Mouse (Mus musculus) spleen, postnatal 14 days (tissue): ENCODE results near the gene Pdzd7.

Experiments
- DNase-seq, 2 experiments: peaks; one replicate each; pipeline ENCODE4 v3.0.0; 2021 to 2022; ENCODE audit warnings: low spot score in 2 of 2

Gene Pdzd7

DNA sequence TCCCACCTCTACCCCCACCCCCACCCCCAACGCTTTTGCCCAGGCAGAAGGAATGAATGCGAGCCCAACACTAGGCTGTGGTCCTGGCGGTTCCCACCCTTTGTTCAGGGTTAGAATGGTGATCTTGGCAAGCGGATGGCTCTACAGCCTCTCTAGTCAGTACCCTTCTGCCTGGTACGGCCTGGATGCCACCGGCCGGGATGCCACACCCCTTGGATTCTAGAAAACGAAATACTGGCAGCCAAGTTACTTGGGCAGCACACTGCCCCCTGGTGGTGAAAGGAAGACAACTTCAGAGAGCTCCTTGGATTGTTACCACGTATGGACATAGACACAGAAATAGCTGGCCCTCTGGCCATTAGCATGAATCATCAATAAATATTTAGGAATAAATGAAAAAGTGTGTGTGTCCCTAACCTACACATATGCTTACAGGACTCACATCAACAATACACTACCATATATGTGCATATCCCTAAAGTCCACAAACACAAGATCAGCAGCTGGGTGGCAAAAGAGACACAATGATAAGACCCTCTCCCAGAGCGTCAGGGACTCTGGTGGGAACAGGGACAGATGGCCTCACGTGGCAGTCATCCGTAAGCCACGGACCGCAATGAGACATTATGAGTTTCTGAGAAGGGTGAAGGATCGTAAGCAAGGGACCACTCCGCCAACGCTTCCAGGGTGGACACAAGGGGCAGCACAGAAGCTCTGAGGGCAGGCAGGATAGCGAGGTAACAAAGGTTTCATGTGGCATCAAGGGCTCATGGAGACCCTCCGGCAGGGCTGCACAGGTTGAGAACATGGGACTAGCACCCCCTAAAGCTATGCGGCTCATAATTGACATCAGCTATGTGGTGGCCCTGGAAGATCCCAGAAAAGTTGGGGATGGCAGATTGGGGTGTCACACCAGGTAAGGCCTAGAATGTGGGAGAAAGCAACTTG is 14.5 kb downstream of the Pdzd7 start:
- DNase-seq: peak in 1 of 2 experiments; percentile 61

DNA sequence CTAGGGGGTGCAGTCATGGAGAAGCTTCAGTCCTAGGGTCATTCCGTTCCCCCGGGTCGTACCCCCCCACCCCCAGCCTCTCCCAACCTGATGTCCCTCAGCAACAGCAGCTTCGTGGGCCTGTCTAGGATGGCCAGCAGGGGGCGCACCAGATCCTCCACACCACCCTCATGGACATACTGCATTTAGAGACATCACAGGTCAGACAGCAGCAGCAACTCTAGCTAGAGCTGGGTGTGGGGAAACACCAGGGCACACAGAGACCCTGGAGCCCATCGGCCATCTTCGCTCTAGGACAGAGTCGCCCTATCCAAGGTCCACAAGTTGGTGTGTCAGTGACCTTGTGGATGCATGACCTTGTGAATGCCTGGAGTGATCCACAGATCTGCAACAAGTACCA is 15.4 kb downstream of the Pdzd7 start:
- peak in 1 of 2 experiments; percentile 59 for DNase-seq

DNA sequence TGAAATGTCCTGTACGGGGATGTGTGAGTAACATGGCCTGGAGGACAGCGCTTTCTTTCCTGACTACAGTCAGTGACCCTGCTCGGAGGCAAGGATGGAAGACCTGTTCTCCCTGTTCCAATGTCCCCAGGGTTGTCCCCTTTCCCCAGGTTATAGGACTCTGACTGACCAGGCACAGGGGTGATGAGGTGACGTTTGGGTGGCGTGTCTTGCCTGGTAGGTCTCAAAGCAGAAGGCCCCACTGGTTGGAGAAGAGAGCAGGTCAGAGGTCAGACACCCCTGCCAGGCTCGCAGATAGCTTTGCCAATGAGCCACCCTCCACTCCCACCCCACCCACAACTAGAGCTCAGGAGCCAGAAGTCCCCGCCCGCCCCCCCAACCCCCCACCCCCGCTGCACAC is 15.9 kb downstream of the Pdzd7 start:
- DNase-seq: no peak

DNA sequence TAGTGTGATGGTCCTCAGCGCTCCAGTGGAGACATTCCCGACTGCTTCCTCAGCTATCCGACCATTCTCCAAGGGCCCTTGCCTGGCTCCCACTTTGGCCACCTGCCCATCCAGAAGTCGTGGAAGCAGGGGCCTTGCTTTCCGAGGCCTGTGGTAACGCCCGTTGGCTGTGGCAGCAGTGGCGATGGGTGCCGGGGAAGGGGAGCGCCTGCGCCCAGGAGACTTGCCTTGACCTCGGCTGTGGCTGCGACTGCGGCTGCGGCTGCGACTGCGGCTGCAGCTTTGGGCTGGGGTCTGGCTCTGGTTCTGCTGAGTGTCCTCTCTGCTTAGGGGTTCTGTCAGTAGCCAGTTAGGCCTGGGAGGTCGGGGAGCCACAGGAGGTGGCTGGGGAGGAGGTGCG is 16.8 kb downstream of the Pdzd7 start:
- DNase-seq: no peak

DNA sequence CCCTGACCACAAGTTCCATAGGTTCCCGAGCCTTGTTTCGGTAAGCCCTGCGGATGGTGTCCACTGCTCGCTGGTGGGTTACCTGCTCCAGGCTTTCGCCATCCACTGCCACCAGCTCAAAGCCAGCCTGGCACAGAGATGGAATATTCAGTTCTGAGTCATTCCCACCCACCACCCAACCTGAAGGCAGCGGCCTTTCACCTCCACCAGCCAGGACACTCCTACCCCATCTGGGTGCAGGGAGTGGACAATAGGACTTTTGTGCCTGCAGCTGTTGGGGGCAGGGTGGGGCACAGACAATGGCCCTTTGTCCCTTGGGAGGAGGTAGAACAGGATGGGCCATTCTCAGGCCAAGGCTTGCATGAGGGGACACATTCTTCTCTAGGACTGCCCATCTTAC is 17.7 kb downstream of the Pdzd7 start:
- DNase-seq: no peak

DNA sequence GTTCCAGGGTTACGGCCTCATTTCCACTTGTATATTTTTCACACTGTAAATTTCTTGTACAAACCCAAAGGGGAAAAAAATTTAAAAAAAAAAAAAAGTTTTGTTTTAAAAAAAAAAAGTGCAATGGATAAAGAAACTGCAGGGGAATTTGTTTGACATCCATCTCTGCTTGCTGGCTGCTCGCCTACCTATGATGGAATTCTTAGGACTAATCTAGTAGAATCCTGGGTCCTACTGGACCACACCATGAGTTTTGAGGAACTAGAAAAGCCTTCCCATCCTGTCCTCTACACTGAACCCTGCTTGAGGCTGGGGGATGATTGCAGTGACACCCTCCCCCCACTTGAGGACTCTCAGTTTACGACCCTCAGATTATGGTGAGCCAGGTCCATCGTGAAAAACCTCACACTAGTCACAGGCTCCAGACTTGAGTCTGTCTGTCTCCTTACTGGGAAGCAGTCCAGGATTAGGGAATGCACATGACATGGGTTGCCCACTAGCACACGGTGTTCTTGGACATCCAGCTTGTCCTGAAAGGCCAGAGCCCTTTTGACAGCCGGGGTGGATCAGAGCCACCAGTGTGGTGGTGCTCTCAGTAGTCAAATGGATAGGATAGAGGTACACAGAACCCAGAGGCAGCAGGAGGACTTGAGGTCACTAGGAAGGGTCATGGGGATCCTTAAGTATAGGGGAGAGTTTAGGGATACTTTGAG is 18.4 kb downstream of the Pdzd7 start:
- no peak for DNase-seq

DNA sequence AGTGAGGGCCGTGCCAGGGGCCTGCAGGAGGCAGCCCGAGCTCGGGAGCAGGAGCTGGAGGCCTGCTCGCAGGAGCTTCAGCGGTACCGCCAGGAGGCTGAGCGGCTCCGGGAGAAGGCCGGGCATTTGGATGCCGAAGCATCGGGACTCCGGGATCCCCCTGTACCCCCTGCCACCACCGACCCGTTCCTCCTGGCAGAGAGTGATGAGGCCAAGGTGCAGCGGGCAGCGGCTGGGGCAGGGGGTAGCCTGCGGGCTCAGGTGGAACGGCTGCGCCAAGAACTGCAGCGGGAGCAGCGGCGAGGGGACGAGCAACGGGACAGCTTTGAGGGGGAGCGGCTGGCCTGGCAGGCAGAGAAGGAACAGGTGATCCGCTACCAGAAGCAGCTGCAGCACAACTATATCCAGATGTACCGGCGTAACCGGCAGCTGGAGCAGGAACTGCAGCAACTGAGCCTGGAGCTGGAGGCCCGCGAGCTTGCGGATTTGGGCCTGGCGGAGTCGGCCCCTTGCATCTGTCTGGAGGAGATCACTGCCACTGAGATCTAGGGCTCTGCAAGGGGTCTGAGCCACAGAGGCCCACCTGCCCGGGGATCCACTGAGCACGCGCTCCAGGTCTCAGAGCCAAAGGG is 19.5 kb downstream of the Pdzd7 start:
- DNase-seq: no peak

DNA sequence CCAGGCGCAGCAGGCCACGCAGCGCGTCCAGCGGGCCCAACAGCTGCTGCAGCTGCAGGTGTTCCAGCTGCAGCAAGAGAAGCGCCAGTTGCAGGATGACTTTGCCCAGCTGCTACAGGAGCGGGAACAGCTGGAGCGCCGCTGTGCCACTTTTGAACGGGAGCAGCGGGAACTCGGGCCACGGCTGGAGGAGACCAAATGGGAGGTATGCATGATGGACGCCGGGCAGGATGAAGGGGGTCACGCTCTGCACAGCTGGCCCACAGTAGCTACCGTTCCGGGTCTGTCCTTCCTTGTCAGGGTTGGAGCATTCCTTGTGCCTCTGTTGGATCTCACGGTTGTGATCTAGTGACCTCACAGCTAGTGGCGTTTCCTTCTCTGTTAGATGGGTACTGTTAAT is 20.7 kb downstream of the Pdzd7 start:
- no peak for DNase-seq

DNA sequence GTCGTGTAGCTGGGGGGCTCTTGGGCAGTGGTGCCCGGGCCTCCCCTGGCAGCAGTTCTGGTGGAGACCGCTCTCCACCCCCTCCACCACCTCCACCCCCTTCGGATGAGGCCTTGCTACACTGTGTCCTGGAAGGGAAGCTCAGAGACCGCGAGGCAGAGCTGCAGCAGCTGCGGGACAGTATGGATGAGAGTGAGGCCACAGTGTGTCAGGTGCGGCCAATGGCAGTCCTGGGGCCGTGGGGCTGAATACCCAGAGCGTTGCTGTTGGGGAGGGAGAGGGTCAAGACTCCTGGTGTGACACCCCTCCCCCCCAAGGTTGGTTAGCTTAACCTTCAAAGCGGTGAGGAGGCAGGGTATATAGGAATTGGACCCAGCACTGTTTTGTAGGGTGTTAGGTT is 21.5 kb downstream of the Pdzd7 start:
- DNase-seq: no peak

DNA sequence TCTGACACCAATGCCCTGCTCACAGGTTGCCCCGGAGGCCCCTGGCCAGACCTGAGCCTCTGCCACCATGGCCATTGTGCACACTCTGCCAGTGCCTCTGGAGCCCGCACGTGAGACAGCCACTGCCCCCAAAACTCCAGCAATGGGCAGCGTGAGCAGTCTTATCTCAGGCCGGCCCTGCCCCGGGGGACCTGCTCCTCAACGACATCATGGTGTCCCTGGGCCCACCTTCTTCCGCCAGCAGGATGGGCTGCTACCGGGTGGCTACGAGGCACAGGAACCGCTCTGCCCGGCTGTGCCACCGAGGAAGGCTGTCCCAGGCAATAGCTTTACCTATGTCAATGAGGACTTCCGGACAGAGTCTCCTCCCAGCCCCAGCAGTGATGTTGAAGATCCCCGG is 24.2 kb downstream of the Pdzd7 start:
- DNase-seq: no peak

DNA sequence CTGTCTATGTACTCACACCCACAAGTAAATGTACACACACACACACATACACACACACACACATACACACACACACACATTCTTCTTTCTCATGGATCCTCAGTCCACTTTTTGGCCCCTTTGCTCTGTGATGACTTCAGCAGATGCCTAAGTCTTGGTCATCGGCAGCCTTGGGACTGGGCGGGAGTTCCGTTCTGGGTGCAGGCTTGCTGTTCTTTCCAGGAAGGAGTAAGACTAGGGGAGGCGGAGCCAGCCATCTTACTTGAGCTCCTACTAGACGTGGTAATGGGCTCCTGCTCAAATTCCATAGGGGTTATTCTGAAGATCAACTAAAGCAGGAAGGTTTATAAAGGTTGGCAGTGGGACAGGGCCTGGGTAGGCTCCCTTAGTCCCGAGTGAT is 25.2 kb downstream of the Pdzd7 start:
- no peak for DNase-seq

DNA sequence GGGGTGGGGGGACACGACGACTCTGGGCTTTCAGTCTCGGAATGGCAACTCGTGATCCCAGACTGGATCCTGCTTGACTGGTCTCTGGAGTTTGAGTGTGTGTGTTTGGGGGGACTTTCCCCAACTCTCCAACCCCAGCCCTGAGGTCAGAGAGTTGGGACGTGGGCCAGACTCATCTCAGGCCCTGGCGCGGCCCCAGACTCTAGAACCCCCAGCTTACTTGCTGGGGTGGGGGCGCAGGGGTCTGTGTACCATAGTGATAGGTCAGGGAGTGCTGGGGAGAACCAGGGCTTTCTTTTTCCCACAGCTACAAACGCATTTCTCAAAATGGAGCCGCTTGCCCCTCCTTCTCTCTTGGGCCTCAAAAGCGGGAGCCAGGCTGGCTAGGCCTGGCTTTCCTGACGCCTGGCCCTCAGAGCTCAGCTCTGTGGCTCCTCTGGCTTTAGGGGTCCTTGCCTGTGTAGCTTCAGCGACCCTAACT is 27.1 kb downstream of the Pdzd7 start:
- DNase-seq: no peak

DNA sequence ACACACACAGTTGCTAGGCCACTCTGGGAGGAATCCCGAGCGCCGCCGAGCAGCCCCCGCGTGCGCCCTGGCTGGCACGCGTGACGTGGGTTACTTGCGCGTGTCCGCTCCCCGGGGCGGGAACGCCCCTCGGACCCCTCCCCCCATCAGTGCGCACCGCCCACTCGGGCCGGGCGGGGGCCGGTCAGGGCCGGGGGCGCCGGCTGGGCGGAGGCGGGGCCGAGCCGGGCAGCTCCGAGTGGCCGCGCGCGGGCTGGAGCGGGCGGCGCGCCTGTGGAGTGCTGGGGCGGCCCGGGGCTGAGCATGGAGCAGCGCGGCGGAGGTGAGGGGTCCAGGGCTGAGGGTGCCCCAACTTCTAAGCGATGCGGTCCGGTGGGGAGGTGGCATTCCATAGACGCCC is 27.6 kb downstream of the Pdzd7 start:
- peak in 1 of 2 experiments; percentile 25 for DNase-seq

DNA sequence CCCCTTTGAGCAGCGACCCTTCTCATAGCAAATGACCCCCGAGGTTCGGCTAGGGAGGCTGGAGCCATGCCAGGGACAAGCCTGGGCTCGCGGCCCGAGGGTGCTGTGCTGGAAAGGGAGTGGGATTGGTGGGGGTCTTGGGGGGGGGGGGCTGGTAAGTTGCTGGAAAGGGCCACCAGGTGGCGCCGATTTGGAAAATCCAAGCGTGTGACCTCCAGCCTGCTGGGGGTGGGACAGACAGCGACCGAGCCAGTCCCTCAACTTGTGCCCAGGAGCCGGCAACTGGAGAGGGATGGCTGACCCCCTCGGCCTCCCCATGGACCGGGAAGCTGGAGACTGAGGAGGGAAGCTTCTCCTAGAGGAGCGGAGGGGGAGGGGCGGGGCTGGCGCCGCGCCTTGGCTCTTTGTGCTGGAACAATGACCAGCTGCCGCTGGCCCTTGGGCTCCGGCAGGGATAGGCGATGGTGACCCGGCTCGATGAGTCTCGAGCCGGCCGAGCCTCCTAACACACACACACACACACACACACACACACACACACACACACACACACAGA is 28.2 kb downstream of the Pdzd7 start:
- peak in 1 of 2 experiments; percentile 15 for DNase-seq

DNA sequence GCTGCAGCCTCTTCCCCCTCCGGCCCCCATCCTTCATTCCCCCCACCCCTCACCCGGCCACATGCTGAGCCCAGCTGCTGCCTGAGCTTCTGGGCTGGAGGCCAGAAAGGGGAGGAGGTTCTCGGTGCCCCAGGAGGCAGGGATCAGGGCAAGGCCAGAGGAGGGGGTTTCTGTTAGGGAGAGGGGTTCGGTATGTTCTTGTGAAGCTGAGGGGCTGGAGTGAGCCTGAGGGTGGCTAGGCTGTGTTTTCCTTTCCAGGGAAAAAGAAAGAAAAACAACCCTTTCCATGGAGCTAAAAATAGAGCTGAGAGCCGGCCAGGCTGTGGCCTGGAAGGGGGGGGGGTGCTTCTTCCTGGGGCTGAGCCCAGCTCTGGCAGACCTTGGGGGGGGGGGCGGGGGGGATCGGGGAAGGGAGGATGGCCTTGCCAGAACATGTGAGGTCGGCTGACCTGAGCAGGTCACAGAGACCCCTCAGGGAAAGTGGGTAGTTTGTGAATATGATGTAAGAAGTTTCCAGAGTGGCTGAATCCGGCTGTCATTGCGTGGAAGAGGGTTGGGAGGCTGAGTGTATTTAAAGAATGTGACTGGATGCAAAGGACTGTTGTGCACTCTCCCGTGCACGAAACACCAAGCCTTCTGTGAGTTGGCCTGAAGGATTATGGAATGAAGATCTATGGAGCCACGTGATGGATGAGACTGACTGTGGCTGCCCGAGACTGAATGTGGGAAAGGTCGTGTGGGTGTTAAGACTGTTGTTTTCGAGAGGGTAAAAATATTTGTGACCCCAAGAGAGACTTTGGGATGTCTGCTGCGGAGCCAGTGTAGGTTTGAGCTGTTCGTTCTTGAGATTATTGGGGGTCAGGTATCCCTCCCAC is 28.9 kb downstream of the Pdzd7 start:
- DNase-seq: no peak

DNA sequence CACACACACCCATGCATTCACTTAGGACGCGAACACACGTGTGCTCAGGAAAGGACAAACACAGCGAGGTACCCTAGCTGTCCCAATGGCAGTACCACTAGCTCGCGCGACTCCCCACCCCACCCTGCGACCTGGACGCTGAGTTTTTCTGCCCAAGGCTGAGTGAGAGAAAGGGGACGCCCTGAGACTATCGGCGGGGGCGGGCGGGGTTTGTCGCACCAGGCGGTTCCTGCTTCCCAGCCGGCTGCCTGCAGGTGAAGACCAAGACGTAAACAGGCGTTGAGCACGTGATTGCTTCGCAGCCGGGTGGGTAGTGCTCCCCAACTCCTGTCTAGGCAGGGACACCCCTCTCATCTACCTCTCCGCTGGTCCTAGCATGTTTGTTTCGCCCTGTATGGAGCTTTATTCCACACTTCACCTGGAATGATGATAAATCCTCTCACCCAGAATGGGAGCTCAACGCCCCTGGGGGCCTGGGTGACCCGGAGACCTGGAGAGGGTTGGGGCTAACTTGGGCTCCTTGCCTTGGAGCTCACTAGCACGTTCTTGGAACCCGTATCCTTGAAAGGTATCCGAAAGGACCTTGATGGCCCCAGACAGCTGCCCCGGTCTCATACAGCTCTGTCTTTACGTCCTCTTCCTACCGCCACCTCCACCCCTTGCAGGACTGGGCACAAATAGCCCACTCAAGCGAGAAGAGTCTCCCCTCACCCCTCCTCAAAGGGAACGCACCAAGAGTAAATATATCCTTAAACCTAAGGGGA is 29.8 kb downstream of the Pdzd7 start:
- DNase-seq: peak; percentile 34 to 42

DNA sequence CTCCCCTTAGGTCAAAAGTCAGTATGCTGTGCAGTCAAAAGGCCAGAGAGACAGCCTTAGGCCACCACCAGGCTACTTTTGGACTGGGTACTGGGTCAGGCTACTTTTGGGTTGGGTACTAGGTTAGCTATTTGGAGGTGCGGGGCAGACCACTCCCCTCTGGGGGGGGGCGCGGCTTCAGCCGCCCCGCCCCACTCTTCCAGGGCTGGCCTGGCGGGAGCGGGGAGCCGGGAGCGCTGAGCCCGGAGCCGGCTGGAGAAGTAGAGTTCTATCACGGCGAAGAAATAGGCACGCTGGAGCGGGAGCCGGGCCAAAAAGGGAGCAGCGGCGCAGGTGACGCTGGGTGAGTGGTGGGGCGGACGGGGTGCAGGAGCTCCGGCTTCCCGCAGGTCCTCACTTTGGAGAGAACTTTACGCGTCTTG is 30.5 kb downstream of the Pdzd7 start:
- DNase-seq: no peak

DNA sequence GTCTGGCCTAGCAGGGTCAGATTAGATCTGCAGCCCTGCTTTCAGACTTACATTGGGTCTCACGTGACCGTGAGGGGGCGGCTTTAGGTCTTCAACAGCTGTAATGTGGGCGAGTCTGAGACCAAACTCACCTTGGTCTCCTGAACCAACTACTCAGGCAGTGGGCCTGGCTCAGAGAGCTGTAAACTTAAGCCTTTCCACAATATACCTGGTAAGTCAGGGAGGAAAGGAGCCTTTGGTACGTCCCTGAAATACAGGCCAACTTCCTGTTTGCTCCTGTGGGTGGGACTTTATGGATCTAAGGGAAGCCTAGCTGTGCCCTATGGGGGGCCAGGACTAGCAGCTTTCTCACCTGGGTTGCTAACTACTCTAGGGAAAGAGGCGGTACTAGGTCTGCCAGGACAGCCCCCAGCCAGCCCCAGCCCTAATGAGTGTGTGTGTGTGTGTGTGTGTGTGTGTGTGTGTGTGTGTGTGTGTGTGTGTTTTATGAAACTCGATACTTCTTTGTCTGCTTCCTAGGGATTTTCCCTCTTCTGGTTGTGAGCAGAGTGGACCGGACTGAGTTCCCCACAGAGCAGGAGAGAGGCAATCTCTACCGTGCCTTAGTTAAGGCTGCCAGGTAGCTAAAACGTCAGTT is 31.1 kb downstream of the Pdzd7 start, which contains the start of gene Lzts2:
Gene Lzts2 (plus strand): TSS at position 80 of the 637 bp plus-strand sequence.
- no peak for DNase-seq

DNA sequence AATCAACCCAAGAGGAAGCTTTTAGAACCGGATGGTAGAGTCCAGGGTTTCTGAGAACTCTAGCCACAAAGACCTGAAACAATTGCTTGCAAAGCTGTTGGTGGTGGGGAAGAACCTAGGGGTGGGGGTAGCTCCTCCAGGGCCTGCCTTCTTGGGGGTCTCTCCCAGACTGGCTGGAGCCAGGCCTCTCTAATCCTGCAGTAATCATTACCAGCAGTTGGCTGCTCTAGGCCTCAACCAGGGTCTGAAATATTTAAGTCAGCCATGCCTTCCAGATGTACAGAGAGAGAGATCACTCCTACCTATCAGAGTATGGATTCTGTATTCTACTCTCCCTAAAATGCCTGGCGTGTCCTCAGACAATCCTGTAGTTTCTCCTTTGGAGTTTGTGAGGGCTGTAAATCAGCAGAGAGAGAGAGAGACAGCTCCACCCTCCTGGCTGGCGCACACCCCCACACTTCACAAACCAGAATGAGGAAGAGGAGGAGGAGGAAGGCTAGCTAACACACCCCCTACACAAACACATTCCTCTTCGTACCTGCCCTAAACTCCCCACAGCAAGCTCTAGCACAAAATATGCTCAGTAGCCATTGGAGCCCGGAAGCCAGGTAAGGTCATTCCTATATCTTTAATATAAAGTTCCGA is 31.8 kb downstream of the Pdzd7 start:
- no peak for DNase-seq
